Mouse (Mus musculus): ENCODE measurements around the gene Iffo2. TPM values are rescaled to one million over a fixed set of nuclear protein-coding genes. Genes with fewer than 3 reads are reported as not detected.

The Iffo2 gene
- polyA plus RNA-seq, 1 experiment from 2014 or later = 3.7 TPM

GRCm38 (mm10) chr4:139576251-139576880 lies 46.0 kb downstream of the Iffo2 start:
- peak overlapping the region; percentile 85 for H3K4me2 ChIP-seq (ENCODE audit: low read depth, low read length)
- WGBS = 33% methylated on average over 14 of the region's 14 CpGs
- no peak overlapping the region for H3K27ac ChIP-seq (ENCODE audit: low read length)
- no peaks in the 10 kb centered on the region for H3K36me3 ChIP-seq (ENCODE audit: control insufficient read depth, insufficient read depth, low read length)
- H3K9me3 ChIP-seq (ENCODE audit: control insufficient read depth, low read length) = no peaks in the 10 kb centered on the region
- H3K27me3 ChIP-seq (ENCODE audit: control insufficient read depth, insufficient read depth, low read depth, low read length) = no peaks in the 10 kb centered on the region
- peak overlapping the region; percentile 87 for H3K4me3 ChIP-seq (ENCODE audit: low read length)
- no peak for ATAC-seq (ENCODE audit: low read depth)
- peak overlapping the region; percentile 57 for H3K9ac ChIP-seq (ENCODE audit: low read length)
- H3K4me1 ChIP-seq (replicated peaks; ENCODE audit: control insufficient read depth, insufficient read depth, low read length) = peaks cover 52% of the 10 kb centered on the region

GRCm38 (mm10) chr4:139577006-139577405 lies 46.7 kb downstream of the Iffo2 start:
- H3K9me3 ChIP-seq (ENCODE audit: control insufficient read depth, low read length) = no peaks in the 10 kb centered on the region
- H3K4me2 ChIP-seq (ENCODE audit: low read depth, low read length) = peak overlapping the region; percentile 85
- H3K27ac ChIP-seq (ENCODE audit: low read length) = no peak overlapping the region
- no peak for ATAC-seq (ENCODE audit: low read depth)
- no peaks in the 10 kb centered on the region for H3K36me3 ChIP-seq (ENCODE audit: control insufficient read depth, insufficient read depth, low read length)
- peak overlapping the region; percentile 87 for H3K4me3 ChIP-seq (ENCODE audit: low read length)
- peak overlapping the region; percentile 57; the same call in 1 of the 2 replicates for H3K9ac ChIP-seq (ENCODE audit: low read length)
- H3K4me1 ChIP-seq (replicated peaks; ENCODE audit: control insufficient read depth, insufficient read depth, low read length) = peaks cover 58% of the 10 kb centered on the region
- 68% methylated on average over 7 of the region's 7 CpGs for WGBS
- no peaks in the 10 kb centered on the region for H3K27me3 ChIP-seq (ENCODE audit: control insufficient read depth, insufficient read depth, low read depth, low read length)

- H3K4me2 ChIP-seq (ENCODE audit: low read depth, low read length) = peak overlapping the region; percentile 13; the same call in 1 of the 2 replicates
Observed at GRCm38 (mm10) chr4:139578389-139578788, 48.0 kb downstream of the Iffo2 start.

GRCm38 (mm10) chr4:139579003-139579402 lies 48.7 kb downstream of the Iffo2 start:
- H3K27me3 ChIP-seq (ENCODE audit: control insufficient read depth, insufficient read depth, low read depth, low read length) = no peaks in the 10 kb centered on the region
- H3K9me3 ChIP-seq (ENCODE audit: control insufficient read depth, low read length) = no peaks in the 10 kb centered on the region
- H3K27ac ChIP-seq (ENCODE audit: low read length) = peak overlapping the region; percentile 96; the same call in 1 of the 2 replicates
- ATAC-seq (ENCODE audit: low read depth) = no peak
- H3K4me3 ChIP-seq (ENCODE audit: low read length) = no peak overlapping the region
- H3K9ac ChIP-seq (ENCODE audit: low read length) = peak overlapping the region; percentile 25; the same call in 1 of the 2 replicates
- peaks cover 71% of the 10 kb centered on the region for H3K4me1 ChIP-seq (replicated peaks; ENCODE audit: control insufficient read depth, insufficient read depth, low read length)
- no peaks in the 10 kb centered on the region for H3K36me3 ChIP-seq (ENCODE audit: control insufficient read depth, insufficient read depth, low read length)
- H3K4me2 ChIP-seq (ENCODE audit: low read depth, low read length) = 0 out of 2 replicates have a peak overlapping the region, but pooled peaks have one; percentile 29
- WGBS = 35% methylated on average over 10 of the region's 10 CpGs

More at GRCm38 (mm10) chr4:139578389-139578788, 48.0 kb downstream of the Iffo2 start:
- Histone ChIP-seq H3K27me3 (ENCODE audit: control insufficient read depth, insufficient read depth, low read depth, low read length) (no peaks in the 10 kb centered on the region), H3K4me3 (ENCODE audit: low read length) (no peak overlapping the region), H3K4me1 (replicated peaks; ENCODE audit: control insufficient read depth, insufficient read depth, low read length) (peaks cover 69% of the 10 kb centered on the region), H3K36me3 (ENCODE audit: control insufficient read depth, insufficient read depth, low read length) (no peaks in the 10 kb centered on the region), H3K9ac (ENCODE audit: low read length) (no peak overlapping the region), H3K9me3 (ENCODE audit: control insufficient read depth, low read length) (no peaks in the 10 kb centered on the region), H3K27ac (ENCODE audit: low read length) (no peak overlapping the region)
- no peak for ATAC-seq (ENCODE audit: low read depth)
- 78% methylated on average over 8 of the region's 8 CpGs for WGBS

GRCm38 (mm10) chr4:139579466-139579865 lies 49.1 kb downstream of the Iffo2 start:
- Histone ChIP-seq H3K4me3 (ENCODE audit: low read length) (no peak overlapping the region), H3K27me3 (ENCODE audit: control insufficient read depth, insufficient read depth, low read depth, low read length) (no peaks in the 10 kb centered on the region), H3K36me3 (ENCODE audit: control insufficient read depth, insufficient read depth, low read length) (no peaks in the 10 kb centered on the region), H3K27ac (ENCODE audit: low read length) (peak overlapping the region; percentile 96), H3K4me1 (replicated peaks; ENCODE audit: control insufficient read depth, insufficient read depth, low read length) (peaks cover 76% of the 10 kb centered on the region), H3K9me3 (ENCODE audit: control insufficient read depth, low read length) (no peaks in the 10 kb centered on the region), H3K9ac (ENCODE audit: low read length) (peak overlapping the region; percentile 67; the same call in 1 of the 2 replicates), H3K4me2 (ENCODE audit: low read depth, low read length) (0 out of 2 replicates have a peak overlapping the region, but pooled peaks have one; percentile 29)
- WGBS = 38% methylated on average over 6 of the region's 6 CpGs
- ATAC-seq (ENCODE audit: low read depth) = no peak

GRCm38 (mm10) chr4:139580663-139581336 lies 50.5 kb downstream of the Iffo2 start:
- Histone ChIP-seq H3K36me3 (ENCODE audit: control insufficient read depth, insufficient read depth, low read length) (no peaks in the 10 kb centered on the region), H3K9ac (ENCODE audit: low read length) (peak overlapping the region; percentile 67), H3K9me3 (ENCODE audit: control insufficient read depth, low read length) (no peaks in the 10 kb centered on the region), H3K27ac (ENCODE audit: low read length) (peak overlapping the region; percentile 96), H3K4me1 (replicated peaks; ENCODE audit: control insufficient read depth, insufficient read depth, low read length) (peaks cover 84% of the 10 kb centered on the region), H3K27me3 (ENCODE audit: control insufficient read depth, insufficient read depth, low read depth, low read length) (no peaks in the 10 kb centered on the region), H3K4me3 (ENCODE audit: low read length) (peak overlapping the region; percentile 29), H3K4me2 (ENCODE audit: low read depth, low read length) (peak overlapping the region; percentile 52)
- ATAC-seq (ENCODE audit: low read depth) = peak; percentile 84
- 2% methylated on average over 15 of the region's 15 CpGs for WGBS

- Histone ChIP-seq H3K27me3 (ENCODE audit: control insufficient read depth, insufficient read depth, low read depth, low read length) (no peaks in the 10 kb centered on the region), H3K36me3 (ENCODE audit: control insufficient read depth, insufficient read depth, low read length) (no peaks in the 10 kb centered on the region), H3K4me1 (replicated peaks; ENCODE audit: control insufficient read depth, insufficient read depth, low read length) (peaks cover 84% of the 10 kb centered on the region), H3K27ac (ENCODE audit: low read length) (peak overlapping the region; percentile 96), H3K4me2 (ENCODE audit: low read depth, low read length) (peak overlapping the region; percentile 52), H3K9ac (ENCODE audit: low read length) (peak overlapping the region; percentile 67), H3K4me3 (ENCODE audit: low read length) (peak overlapping the region; percentile 29), H3K9me3 (ENCODE audit: control insufficient read depth, low read length) (no peaks in the 10 kb centered on the region)
- ATAC-seq (ENCODE audit: low read depth) = peak; percentile 24
- WGBS = 12% methylated on average over 6 of the region's 6 CpGs
Observed at GRCm38 (mm10) chr4:139581427-139582051, 51.2 kb downstream of the Iffo2 start.

GRCm38 (mm10) chr4:139582346-139582745 lies 52.0 kb downstream of the Iffo2 start:
- Histone ChIP-seq H3K4me2 (ENCODE audit: low read depth, low read length) (no peak overlapping the region), H3K9me3 (ENCODE audit: control insufficient read depth, low read length) (no peaks in the 10 kb centered on the region), H3K27ac (ENCODE audit: low read length) (peak overlapping the region; percentile 96; the same call in 1 of the 2 replicates), H3K4me1 (replicated peaks; ENCODE audit: control insufficient read depth, insufficient read depth, low read length) (peaks cover 77% of the 10 kb centered on the region), H3K4me3 (ENCODE audit: low read length) (no peak overlapping the region), H3K36me3 (ENCODE audit: control insufficient read depth, insufficient read depth, low read length) (no peaks in the 10 kb centered on the region), H3K27me3 (ENCODE audit: control insufficient read depth, insufficient read depth, low read depth, low read length) (no peaks in the 10 kb centered on the region), H3K9ac (ENCODE audit: low read length) (no peak overlapping the region)
- no peak for ATAC-seq (ENCODE audit: low read depth)
- WGBS = 63% methylated on average over 6 of the region's 6 CpGs

- no peak overlapping the region for H3K4me3 ChIP-seq (ENCODE audit: low read length)
- H3K36me3 ChIP-seq (ENCODE audit: control insufficient read depth, insufficient read depth, low read length) = no peaks in the 10 kb centered on the region
- WGBS = 53% methylated on average over 3 of the region's 3 CpGs
- no peaks in the 10 kb centered on the region for H3K9me3 ChIP-seq (ENCODE audit: control insufficient read depth, low read length)
- H3K27me3 ChIP-seq (ENCODE audit: control insufficient read depth, insufficient read depth, low read depth, low read length) = no peaks in the 10 kb centered on the region
- H3K4me2 ChIP-seq (ENCODE audit: low read depth, low read length) = no peak overlapping the region
- ATAC-seq (ENCODE audit: low read depth) = no peak
- H3K9ac ChIP-seq (ENCODE audit: low read length) = no peak overlapping the region
- H3K27ac ChIP-seq (ENCODE audit: low read length) = peak overlapping the region; percentile 20; the same call in 1 of the 2 replicates
- H3K4me1 ChIP-seq (replicated peaks; ENCODE audit: control insufficient read depth, insufficient read depth, low read length) = peaks cover 79% of the 10 kb centered on the region
Observed at GRCm38 (mm10) chr4:139582903-139583302, 52.6 kb downstream of the Iffo2 start.
